Mouse (Mus musculus) bone marrow, adult 2 months (tissue): ENCODE measurements at regions not wholly inside any gene's neighbourhood (a gene's known extent, or its start where the extent isn't known, plus 50 kb on each side); places are given as distances from the start of the nearest gene placed in this dataset.

Source experiments
- CTCF ChIP-seq: fragments of 200-500 bp; IDR thresholded peaks from 2 replicates; pipeline ENCODE4 v1.5.1; 2011; ENCODE audit warnings: low read length, control low read depth; ENCODE audit not compliant: control insufficient read depth, insufficient read depth
- POLR2A ChIP-seq: fragments of 200-500 bp; IDR thresholded peaks from 2 replicates; pipeline ENCODE4 v1.6.1; 2011; ENCODE audit warnings: low read depth, mild to moderate bottlenecking, control low read depth, low read length, borderline replicate concordance; ENCODE audit not compliant: control insufficient read depth

- no peak for TF ChIP-seq CTCF
- TF ChIP-seq POLR2A = no peak
Observed at GRCm38 (mm10) chr12:106829323-106829722, 659.1 kb upstream of the 3110018I06Rik start.
